Mouse (Mus musculus): Measurements from ENCODE around the gene A730061H03Rik.
A peak's percentile ranks its signal among the peaks of the same experiment; 100 is the strongest.

A730061H03Rik gene

DNA sequence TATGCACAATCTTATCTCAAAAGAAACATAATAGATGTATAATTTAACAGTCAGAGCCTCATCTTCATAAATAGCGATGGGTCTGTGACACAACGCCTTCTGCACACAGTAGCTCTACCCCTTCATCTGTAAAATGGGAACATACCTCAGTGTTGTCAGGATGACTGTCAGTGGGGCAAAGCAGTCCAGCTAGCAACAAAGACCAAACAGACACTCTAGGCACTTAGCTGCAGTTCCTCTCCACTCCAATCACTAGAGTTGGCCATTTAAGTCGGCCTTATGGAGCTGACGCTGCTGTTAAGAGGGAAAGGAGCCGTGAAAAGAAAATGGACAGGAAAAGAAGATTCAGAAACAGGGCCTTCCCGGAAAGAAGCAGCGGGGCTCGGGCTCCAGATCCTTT is 8.4 kb downstream of the A730061H03Rik start:
- no peak for DNase-seq (ENCODE audit: low read depth, low spot score)

DNA sequence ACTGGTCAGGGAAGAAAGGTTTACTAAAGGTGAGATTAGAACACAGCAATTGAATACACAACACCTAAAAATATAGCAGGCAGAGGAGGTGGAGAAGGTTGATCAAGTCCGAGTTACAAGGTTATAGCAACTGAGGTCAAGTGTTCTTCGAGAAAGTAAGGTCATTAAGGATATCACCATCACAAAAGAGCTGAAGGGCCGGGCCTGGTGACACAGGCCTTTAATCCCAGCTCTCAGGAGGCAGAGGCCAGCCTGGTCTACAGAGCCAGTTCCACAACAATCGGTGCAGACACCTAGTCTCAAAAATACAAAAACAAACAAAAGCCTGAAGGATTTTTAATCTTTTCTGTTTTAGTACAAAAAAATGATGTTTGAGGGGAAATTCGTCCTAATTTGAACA is 8.9 kb downstream of the A730061H03Rik start:
- no peak for DNase-seq (ENCODE audit: low read depth, low spot score)

DNA sequence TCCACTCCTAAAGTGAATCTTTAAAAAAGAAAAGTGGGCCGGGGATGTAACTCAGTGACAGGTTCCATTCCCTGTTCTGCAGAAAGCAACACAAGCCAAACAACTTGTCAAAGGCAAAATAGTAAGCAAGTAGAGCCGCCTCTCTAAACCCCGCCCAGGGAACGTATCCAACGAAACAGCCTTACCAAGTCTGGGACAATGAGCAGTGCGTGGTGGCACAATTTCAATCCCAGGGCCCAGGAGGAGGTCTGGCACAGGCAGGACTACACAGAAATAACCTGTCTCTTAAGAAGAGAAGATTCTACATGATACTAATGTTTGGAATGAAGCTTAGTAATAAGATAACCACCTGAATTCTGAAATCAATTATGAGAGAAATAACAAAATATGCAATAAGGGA is 10.0 kb downstream of the A730061H03Rik start:
- DNase-seq (ENCODE audit: low read depth, low spot score), result no peak

DNA sequence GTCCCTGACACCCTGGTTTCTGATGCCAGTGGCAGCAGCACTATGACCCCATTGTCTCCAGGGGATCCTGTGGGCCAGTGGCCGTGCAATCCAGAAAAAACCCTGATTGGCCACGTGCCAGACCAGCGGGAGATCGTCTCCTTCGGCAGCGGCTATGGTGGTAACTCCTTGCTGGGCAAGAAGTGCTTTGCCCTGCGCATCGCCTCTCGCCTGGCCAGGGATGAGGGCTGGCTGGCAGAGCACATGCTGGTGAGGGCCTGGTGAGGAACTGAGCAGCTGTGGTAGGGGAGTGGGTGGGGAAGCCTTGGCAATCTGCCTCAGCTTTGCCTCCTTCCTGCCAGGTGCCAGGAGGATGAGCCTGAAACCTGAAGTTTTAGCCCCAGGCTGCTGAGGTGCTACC is 15.9 kb downstream of the A730061H03Rik start:
- DNase-seq (ENCODE audit: low read depth, low spot score), result no peak

DNA sequence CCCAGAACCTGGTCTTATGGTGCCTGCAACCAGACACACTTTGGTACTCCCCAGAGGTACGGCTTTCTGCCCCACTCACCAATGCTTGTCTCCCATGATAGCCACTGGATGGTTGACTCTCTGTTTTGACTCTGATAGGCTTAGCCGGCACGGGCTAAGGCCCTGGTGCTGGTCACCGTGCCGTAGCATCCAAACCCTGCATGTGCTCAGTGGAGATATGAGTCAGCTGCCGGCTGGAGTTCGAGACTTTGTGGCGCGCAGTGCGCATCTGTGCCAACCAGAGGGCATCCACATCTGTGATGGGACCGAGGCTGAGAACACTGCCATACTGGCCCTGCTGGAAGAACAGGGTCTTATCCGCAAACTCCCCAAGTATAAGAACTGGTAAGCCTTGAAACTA is 17.9 kb downstream of the A730061H03Rik start:
- no peak for DNase-seq (ENCODE audit: low read depth, low spot score)

DNA sequence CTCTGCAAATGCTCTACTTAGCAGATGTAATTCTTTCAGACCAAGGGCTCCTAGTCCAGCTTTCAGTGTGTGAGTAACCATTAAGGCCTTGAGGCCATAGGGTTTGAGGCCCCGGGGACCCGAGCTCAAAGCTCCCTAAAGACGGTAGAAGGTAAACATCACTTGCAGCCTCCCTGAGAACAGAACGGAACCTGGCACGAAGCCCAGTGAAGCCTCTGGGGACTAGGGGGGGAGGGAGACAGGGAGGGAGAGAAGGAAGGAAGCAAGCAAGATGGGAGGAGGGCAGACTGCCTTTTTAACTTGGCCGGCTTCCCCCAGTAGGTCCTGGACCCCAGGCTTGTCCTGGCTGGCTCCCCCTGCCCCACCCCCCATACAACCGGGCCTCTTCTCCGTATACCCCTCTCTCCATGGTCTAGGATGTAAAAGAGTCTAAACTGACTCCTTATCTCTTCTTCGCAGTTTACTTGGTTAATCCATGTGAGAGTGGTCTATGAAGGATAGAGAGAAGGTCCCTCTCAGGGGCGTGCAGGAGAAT is 19.4 kb downstream of the A730061H03Rik start:
- peak; percentile 78 for DNase-seq (ENCODE audit: low read depth, low spot score)

DNA sequence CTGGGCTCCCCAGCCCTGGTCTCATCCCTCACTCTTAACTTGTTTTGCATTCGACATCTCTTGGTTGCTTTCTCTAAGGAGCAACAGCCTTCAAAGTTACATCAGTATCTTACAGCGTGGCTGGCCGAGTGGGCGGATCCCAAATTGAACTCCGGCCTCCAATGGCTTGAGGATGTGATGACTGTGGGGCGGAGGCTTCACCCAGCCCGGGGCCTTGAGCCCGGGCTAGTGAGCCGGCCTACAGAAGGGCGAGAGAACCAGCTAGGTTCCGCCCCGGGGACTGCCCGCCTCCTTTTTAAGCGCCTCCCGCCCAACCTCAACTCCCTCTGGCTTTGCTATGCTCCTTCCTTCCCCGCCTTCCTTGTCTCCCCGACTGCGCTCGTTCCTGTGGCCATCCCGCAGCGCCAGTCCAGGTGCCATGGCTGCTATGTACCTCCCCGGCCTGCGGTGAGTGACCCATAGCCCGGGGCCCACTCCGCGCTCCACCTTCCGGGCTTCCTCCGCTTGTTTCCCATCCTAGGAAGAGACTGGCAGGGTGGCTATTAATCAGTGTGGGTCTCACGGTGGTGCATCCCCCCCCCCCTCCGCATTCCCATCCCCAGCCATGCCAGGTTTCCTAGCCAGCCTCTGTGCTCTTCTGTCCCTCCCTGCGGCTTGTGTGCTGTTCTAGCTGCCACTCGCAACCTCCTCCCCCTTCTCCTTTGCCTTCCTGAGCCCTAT is 20.0 kb downstream of the A730061H03Rik start, which contains the start of gene Pck2:
Gene Pck2 (plus strand): TSS at position 200 of the 720 bp plus-strand sequence.
- peak; percentile 62 for DNase-seq (ENCODE audit: low read depth, low spot score)

DNA sequence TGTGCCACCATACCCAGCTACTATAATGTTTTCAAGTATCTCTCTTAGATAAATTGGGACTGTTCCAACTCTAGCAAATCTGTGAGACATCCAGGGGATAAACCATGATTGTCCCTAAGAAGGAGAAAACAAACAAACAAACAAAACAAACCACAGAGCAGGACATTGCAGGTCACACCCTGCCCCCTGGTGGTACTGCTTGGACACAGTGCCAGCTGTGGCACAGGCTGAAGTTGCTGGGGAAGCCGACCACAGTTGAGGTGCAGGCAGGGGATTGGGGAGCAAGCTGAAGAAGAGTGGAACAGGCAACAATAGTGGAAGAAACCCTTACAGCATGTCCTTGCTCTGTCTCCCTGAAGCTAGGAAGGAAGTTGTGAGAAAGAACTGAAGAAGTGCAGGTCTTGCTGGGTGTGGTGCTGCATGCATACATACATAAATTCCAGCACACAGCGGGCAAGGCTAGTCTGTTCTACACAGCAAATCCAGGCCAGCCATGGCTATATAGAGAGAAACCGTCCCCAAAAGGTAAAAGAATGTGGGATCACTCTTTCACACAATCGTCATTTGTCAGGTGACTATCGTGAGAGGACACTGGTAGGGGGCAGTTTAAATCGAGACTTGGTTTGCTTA is 24.0 kb downstream of the A730061H03Rik start:
- DNase-seq (ENCODE audit: low read depth, low spot score), result no peak

DNA sequence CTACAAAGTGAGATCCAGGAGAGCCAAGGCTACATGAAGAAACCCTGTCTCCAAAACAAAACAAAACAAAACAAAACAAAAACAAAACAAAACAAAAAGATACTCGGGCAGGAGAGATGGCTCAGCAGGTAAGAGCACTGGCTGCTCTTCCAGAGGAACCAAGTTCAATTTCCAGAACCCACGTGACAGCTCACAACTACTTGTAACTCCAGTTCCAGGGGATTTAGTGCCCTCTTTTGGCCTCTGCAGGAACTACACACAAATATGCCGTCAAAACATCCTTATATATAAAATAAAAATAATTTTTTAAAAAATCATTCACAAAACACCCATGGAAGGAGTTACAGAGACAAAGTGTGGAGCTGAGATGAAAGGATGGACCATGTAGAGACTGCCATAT is 32.3 kb downstream of the A730061H03Rik start:
- no peak for DNase-seq (ENCODE audit: low read depth, low spot score)

DNA sequence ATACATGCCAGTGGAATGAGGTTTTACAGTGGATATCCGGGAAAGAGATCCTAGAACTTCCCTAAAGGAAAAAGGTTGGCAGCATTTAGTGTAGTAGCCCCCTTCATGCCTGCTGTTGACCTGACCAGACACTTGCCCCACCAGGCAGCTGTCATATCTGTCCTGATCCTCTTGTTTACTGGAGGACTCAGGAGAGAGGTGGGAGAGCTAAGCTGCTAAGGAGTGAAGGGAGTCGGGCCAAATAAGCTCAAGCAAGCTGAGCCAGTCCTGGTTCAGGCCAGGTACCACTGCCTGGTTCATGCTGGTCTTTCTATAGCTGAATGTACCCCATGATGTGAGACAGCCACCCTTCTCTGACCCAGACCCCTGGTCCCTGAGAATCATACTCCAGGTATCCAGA is 33.5 kb downstream of the A730061H03Rik start:
- DNase-seq (ENCODE audit: low read depth, low spot score), result no peak

DNA sequence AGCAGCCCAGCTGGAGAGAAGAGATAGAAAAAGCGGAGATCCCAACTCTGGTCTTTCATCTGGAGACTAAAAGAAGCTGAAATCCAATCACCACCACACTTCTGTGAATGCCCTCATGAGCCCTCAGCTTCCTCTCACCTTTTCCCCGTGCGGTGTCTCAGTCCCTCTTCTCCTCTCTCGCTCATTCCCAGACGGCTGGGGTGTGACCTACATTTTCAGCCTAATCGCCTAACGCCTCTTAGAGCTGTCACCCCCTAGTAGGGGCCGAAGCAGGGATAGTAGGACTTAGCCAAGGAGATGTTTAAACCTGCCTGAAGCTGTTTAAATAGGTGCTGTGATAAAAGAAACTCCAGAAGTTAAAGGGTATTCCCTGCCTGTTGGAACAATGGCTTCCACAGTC is 35.4 kb downstream of the A730061H03Rik start, which contains the start of gene Nrl:
Gene Nrl (minus strand): TSS at position 197 of the 400 bp plus-strand sequence.
- no peak for DNase-seq (ENCODE audit: low read depth, low spot score)

DNA sequence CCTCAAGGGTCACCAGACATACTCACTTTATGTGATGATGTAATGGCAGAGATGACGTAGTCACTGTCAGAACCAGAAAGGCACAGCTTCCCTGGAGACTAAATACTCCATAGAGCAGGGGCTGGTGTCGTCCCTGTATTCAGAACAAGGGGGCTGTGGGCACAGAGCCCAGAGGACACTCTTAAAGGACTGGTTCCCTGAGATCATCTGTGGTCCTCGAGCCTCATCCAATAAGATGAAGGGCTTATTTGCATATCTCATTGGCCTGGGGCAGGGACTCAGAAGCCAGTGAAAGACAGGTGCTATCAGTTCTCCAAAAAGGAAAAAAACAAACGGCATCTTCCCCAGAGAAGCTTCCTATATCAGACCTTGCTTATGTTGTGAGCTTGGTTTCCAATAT is 36.1 kb downstream of the A730061H03Rik start:
- no peak for DNase-seq (ENCODE audit: low read depth, low spot score)

DNA sequence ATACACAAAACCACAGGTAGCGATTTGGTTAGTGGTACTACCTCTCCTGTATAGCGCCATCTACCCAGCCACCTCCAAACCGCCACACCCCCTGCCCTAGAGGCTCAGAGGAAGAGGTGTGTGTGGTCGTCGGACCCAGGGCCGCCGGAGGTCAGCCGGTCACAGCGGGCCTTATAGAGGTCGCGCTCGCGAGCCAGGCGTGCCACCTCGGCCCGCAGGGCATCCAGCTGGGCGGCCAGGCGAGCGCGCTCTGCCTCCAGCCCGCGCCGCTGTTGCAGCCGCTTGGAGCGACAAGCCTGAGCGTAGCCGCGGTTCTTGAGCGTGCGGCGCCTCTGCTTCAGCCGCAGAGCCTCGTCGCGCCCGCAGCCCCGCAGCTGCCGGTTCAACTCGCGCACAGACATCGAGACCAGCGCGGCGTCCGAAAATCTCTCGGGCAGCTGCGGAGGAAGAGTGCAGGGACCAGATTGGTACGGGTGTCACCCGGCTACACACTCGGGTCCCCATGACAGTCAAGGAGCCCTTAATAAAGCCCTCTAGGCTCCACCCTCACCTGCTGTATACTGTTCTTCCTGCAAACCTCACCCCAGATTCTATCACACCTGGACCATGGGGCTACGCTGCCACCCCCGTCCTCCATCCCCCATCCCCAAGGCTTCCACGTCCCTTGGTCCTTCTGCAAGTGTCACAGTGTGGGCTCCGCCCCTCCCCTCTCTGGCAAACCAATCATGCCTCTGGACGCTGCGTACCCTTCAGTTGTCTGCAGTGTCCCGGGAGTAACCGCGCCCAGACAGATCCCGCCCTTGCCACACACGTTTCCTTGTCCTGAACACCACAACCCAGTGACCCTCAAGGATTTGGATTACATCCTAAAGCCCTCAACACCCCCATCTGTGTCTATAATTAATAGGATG is 39.5 kb downstream of the A730061H03Rik start:
- no peak for DNase-seq (ENCODE audit: low read depth, low spot score)

DNA sequence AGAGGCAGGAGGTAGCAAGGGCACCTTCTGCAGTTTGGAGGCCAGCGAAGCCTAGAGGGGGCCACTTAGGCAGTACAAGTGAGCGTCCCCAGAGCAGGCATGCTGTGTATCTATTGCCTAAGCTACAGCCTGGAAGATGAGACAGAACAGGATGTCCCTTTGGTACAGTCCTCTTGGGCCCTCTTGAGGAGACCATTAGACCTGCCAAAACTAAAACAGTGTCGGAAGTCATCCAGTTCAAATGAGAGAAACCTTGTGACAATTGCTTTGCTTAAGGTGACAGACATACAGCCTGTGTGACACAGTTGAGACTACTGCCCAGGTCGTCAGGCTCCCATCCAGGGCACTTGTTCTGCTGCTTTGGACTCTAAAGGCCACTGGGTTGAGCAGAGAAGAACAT is 40.6 kb downstream of the A730061H03Rik start:
- no peak for DNase-seq (ENCODE audit: low read depth, low spot score)

DNA sequence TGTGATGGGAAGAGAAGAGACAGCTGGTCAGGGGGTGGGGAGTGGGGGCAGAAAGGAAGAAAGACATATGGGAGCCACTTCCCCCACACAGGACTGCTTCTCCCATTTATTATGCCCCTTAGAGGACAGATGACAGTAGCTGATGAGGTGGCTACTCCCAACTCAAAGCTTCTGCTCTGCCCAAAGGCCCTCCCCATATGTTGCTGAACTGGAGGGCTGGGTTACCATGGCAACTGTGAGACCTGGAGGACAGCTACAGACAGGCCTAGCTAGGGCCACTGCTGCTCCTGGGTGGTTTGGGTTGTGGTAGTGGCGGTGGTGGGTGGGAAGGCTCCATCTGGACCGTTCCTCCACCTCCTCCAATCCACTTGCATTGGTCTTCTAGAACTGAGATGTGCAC is 41.3 kb downstream of the A730061H03Rik start:
- DNase-seq (ENCODE audit: low read depth, low spot score), result peak; percentile 81

DNA sequence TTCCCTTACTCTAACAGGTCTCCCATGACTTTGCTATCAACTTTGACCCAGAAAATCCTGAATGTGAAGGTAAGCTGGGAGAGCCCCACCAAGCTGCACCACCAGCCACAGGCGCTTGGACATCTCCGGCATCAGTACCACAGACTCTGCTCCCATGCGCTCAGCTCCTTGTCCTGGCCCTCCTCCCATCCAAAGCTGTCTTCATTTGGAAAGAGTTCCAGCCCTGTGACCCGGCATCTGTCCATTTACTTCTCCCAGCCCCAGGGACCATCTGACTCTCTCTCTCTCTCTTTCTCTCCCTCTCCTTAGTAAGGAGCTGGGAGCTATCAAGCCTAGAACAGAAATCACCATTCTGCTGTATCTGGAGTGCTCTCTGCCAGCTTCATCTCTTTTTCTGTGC is 44.4 kb downstream of the A730061H03Rik start:
- DNase-seq (ENCODE audit: low read depth, low spot score), result no peak

DNA sequence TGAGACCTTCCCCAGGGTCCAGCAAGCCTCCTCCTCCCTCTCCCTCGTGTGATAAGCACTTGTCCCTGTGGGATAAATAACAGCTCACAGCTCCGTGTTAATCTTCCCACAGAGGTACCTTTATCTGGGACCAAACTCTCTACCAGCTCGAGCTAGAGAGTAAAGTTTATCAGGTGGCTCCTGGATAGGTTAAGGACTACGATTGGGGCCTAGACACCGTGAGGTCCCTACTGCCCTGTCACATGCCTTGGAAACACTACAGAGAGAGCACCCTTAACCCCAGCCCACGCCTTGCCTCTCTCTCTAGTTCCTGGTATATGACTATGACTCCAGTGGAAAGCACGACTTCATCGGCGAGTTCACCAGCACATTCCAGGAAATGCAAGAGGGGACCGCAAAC is 46.3 kb downstream of the A730061H03Rik start:
- DNase-seq (ENCODE audit: low read depth, low spot score), result no peak

DNA sequence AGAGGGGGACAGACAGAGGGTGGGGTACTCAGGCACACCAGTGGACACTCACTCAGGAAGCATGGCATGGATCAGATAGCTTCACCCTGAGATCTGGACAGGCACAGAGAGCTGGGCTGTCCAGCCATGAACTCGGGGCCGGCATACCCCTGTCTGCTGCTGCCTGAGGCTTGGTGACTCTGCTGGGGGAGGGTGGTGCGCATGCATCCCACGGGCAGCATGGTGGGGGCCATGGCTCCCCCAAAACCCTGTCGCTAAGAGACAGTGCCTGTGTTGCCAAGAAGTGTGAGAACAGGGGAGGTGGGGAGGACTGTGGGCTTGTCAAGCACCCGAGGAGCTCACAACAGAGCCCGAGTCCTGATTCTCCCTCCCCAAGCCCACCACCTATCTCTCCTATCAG is 49.2 kb downstream of the A730061H03Rik start:
- no peak for DNase-seq (ENCODE audit: low read depth, low spot score)

DNA sequence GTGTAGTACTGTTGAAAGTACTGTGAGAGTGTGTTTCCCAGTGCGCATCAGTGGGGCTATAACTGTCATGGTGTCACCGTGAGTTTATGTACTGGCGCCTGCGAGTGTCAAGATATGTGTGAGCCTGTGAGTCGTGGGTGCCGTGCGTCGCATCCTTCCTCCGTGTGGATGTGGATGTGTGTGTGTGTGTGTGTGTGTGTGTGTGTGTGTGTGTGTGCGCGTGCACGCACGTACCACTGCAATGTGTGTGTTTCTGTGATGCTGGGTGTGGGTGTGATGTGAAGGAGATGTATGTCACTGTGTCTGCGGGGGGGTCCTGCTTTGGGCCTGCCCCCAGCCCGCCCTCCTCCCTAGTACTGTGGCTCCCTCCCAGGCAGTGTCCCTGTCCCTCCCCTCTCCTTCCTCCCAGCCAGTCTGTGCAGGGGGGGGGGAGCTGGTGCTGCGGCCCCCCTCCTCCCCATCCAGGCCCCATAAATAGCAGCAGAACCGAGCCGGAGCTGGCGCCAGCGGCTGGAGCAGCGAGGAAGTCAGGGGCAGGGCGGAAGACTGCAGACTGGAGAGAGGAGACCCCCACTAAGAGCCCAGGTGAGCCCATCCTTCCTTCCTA is 50.0 kb downstream of the A730061H03Rik start, which contains the start of gene Cpne6:
Gene Cpne6 (plus strand): TSS at position 321 of the 607 bp plus-strand sequence.
- DNase-seq (ENCODE audit: low read depth, low spot score), result no peak

Data from telencephalon, adult 2 months (tissue).